Mouse (Mus musculus) stomach, postnatal 0 days (tissue): ENCODE data around the gene Tcte1.

Source experiments
- CTCF ChIP-seq: IDR thresholded peaks from 2 replicates; pipeline ENCODE4 v1.5.1; 2016; ENCODE audit warnings: antibody characterized with exemption, low read depth, mild to moderate bottlenecking, moderate library complexity
- EP300 ChIP-seq: optimal IDR thresholded peaks from 2 replicates; pipeline ENCODE3; 2016; ENCODE audit warnings: antibody characterized with exemption

DNA sequence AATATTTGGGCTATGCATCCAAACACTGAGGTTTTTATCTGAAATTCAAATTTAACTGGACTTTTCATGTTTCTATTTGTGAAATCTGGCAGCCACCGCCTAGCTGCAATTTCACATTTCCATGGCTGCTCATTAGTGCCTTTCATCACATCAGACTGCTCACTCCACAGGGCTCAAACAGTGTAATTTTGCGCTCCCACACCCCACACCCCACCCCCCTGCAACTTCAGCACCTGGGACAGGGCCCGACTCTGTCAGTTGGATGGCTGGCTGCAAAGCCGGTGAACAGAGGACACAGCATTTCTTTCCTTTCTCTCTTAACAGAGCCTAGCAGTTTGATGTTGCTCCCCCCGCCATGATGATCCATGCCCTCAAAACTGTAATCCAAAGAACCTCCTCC is 13.0 kb downstream of the Tcte1 start:
- TF ChIP-seq CTCF, result no peak
- no peak for TF ChIP-seq EP300
